Mouse (Mus musculus): ENCODE measurements around the gene Nlk. TPM values are rescaled to one million over a fixed set of nuclear protein-coding genes. Genes with fewer than 3 reads are reported as not detected.

The Nlk gene
- polyA plus RNA-seq, 1 experiment from 2014 or later = 34.4 TPM

DNA sequence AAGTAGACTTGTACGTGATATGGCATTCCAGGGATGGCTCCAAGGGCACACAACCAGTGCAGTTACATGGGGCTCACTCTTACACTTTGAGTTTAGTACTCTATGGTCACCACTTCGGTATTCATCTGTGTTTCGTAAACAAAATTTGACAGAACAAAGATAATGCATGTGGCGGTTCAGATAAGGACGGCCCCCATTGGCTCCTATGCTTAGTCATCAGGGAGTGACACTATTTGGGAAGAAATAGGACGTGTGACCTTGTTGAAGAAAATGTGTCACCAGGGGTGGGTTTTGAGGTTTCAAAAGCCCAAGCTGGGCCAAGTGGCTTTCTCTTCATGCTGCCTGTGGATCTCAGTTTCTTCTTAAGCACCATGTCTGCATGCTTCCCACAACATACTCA lies 35.4 kb upstream of the Nlk start:
- no peak overlapping the region for H3K4me2 ChIP-seq (replicated peaks; ENCODE audit: low read depth, low read length)
- no peak for ATAC-seq (ENCODE audit: low FRiP score)
- no peak overlapping the region for H3K9ac ChIP-seq (ENCODE audit: low read depth, low read length)
- no peaks in the 10 kb centered on the region for H3K27me3 ChIP-seq (ENCODE audit: control insufficient read depth, insufficient read depth, low read length)
- no peak overlapping the region for H3K27ac ChIP-seq (ENCODE audit: low read depth, low read length)
- no peak for DNase-seq (ENCODE audit: low spot score)
- H3K4me1 ChIP-seq (replicated peaks; ENCODE audit: control insufficient read depth, insufficient read depth, low read length) = no peaks in the 10 kb centered on the region
- no peak overlapping the region for H3K4me3 ChIP-seq (ENCODE audit: low read depth, low read length)
- no peaks in the 10 kb centered on the region for H3K36me3 ChIP-seq (ENCODE audit: control insufficient read depth, insufficient read depth, low read length)
- H3K9me3 ChIP-seq (ENCODE audit: control insufficient read depth, low read length) = no peaks in the 10 kb centered on the region
- 91% methylated on average over 6 of the region's 6 CpGs for WGBS

DNA sequence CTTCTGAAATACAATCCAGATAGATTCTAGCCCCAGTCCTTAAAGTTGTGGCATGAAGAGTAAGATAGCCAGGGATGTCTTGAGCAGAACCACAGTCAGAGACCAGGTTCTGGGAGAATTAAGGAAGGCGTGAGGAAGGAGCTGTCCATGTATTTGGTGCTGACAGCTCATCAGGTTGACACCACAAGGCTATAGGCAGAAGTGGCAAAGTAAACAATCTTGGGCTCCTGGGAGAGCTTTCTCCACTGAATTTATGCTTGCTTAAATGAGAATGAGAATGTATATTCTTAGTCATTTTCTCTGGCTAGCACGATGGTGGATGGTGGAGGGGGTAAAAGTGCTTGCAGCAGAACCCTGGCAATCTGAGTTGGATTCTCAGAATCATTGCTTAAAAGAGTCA lies 33.7 kb upstream of the Nlk start:
- no peak overlapping the region for H3K4me3 ChIP-seq (ENCODE audit: low read depth, low read length)
- no peaks in the 10 kb centered on the region for H3K27me3 ChIP-seq (ENCODE audit: control insufficient read depth, insufficient read depth, low read length)
- H3K36me3 ChIP-seq (ENCODE audit: control insufficient read depth, insufficient read depth, low read length) = no peaks in the 10 kb centered on the region
- H3K27ac ChIP-seq (ENCODE audit: low read depth, low read length) = no peak overlapping the region
- no peak overlapping the region for H3K4me2 ChIP-seq (replicated peaks; ENCODE audit: low read depth, low read length)
- H3K4me1 ChIP-seq (replicated peaks; ENCODE audit: control insufficient read depth, insufficient read depth, low read length) = no peaks in the 10 kb centered on the region
- ATAC-seq (ENCODE audit: low FRiP score) (no peak), DNase-seq (ENCODE audit: low spot score) (peak; percentile 15)
- WGBS = 29% methylated on average over 2 of the region's 2 CpGs
- H3K9ac ChIP-seq (ENCODE audit: low read depth, low read length) = no peak overlapping the region
- no peaks in the 10 kb centered on the region for H3K9me3 ChIP-seq (ENCODE audit: control insufficient read depth, low read length)

DNA sequence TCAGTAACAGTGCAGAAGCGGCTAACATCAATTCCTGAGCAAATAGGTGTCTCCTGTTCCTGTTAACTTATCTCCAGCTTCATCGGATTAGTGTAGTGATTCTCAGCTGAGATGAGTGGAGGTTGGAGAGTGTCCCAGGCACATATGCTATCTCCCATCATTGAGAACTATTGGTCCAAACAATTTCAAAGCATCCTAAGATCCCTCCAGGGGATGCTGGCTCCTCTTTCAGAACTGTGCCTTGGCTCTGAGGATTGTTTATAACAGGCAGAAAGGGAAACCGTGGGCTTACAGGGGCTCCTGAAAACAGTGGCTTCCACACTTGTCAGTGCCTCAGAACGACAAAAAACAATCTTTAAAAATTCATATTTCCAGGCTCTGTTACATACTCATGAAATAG lies 30.9 kb upstream of the Nlk start:
- Histone ChIP-seq H3K36me3 (ENCODE audit: control insufficient read depth, insufficient read depth, low read length) (no peaks in the 10 kb centered on the region), H3K4me3 (ENCODE audit: low read depth, low read length) (no peak overlapping the region), H3K9ac (ENCODE audit: low read depth, low read length) (no peak overlapping the region), H3K27me3 (ENCODE audit: control insufficient read depth, insufficient read depth, low read length) (no peaks in the 10 kb centered on the region), H3K27ac (ENCODE audit: low read depth, low read length) (no peak overlapping the region), H3K4me1 (replicated peaks; ENCODE audit: control insufficient read depth, insufficient read depth, low read length) (no peaks in the 10 kb centered on the region), H3K4me2 (replicated peaks; ENCODE audit: low read depth, low read length) (no peak overlapping the region), H3K9me3 (ENCODE audit: control insufficient read depth, low read length) (no peaks in the 10 kb centered on the region)
- DNase-seq (ENCODE audit: low spot score) = no peak
- WGBS = 78% methylated on average over 4 of the region's 4 CpGs
- no peak for ATAC-seq (ENCODE audit: low FRiP score)

DNA sequence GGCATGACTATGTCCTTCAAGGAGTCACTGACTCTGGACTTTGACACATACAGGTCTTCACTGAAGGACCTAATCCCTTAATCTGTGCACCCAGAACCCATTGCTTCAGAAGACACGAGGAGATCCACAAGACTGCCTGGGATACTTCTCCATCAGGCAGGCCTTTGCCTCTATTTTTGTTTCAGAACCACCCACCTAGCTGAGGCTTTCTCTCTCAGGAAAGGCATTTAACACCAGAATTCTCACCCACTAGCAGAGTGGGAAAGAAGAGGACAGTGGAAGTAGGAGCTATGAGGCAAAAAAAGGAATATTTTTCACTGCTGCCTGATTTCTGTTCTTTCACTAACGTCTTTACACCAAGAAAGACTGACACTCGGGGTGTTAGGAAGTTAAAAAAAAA lies 29.2 kb upstream of the Nlk start:
- Histone ChIP-seq H3K4me3 (ENCODE audit: low read depth, low read length) (no peak overlapping the region), H3K27ac (ENCODE audit: low read depth, low read length) (no peak overlapping the region), H3K4me1 (replicated peaks; ENCODE audit: control insufficient read depth, insufficient read depth, low read length) (no peaks in the 10 kb centered on the region), H3K36me3 (ENCODE audit: control insufficient read depth, insufficient read depth, low read length) (no peaks in the 10 kb centered on the region), H3K4me2 (replicated peaks; ENCODE audit: low read depth, low read length) (no peak overlapping the region), H3K9me3 (ENCODE audit: control insufficient read depth, low read length) (no peaks in the 10 kb centered on the region), H3K9ac (ENCODE audit: low read depth, low read length) (no peak overlapping the region), H3K27me3 (ENCODE audit: control insufficient read depth, insufficient read depth, low read length) (no peaks in the 10 kb centered on the region)
- 84% methylated on average over 3 of the region's 3 CpGs for WGBS
- no peak for ATAC-seq (ENCODE audit: low FRiP score)
- DNase-seq (ENCODE audit: low spot score) = no peak

DNA sequence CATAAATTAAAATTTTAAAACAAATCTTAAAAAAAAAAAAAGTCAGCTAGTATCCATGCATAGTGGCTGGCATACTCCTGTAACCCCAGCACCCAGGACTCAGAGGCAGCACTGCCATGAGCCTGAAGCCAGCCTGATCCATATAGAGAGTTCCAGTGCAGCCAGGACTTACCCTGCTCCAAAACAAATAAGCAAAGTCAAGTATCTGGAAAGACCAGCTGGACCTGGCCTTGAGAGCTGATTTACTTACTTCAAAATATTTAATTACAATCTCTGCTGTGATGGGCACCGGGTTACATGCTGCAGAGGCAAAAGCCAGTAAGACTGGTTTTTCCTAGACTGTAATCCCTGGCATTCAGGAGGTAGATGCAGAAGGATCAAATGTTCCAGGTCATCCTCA lies 27.6 kb upstream of the Nlk start:
- no peaks in the 10 kb centered on the region for H3K27me3 ChIP-seq (ENCODE audit: control insufficient read depth, insufficient read depth, low read length)
- WGBS = 76% methylated on average over 1 of the region's 1 CpGs
- H3K27ac ChIP-seq (ENCODE audit: low read depth, low read length) = no peak overlapping the region
- H3K4me3 ChIP-seq (ENCODE audit: low read depth, low read length) = no peak overlapping the region
- no peaks in the 10 kb centered on the region for H3K9me3 ChIP-seq (ENCODE audit: control insufficient read depth, low read length)
- DNase-seq (ENCODE audit: low spot score) (no peak), ATAC-seq (ENCODE audit: low FRiP score) (no peak)
- no peaks in the 10 kb centered on the region for H3K4me1 ChIP-seq (replicated peaks; ENCODE audit: control insufficient read depth, insufficient read depth, low read length)
- H3K36me3 ChIP-seq (ENCODE audit: control insufficient read depth, insufficient read depth, low read length) = no peaks in the 10 kb centered on the region
- H3K4me2 ChIP-seq (replicated peaks; ENCODE audit: low read depth, low read length) = no peak overlapping the region
- H3K9ac ChIP-seq (ENCODE audit: low read depth, low read length) = no peak overlapping the region

DNA sequence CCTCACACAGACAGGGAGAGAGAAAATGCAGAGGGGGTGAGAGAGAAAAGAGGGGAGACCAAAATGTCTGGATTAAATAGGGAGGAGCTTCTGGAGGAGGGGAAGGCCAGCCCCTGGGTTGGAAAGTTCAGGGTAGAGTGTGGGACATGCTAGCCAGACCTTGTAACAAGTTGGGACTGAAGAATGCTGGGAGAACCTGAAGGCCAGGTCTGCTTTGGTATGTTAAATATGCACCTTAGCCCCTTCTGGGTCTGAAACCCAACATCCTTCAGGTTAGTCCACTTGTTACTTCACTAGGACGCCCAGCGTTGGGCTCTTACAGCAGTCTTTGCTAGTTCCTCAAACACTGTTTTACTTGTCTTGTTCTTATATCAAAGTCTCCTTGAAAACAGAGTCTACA lies 24.2 kb upstream of the Nlk start:
- 74% methylated on average over 2 of the region's 2 CpGs for WGBS
- no peak for ATAC-seq (ENCODE audit: low FRiP score)

DNA sequence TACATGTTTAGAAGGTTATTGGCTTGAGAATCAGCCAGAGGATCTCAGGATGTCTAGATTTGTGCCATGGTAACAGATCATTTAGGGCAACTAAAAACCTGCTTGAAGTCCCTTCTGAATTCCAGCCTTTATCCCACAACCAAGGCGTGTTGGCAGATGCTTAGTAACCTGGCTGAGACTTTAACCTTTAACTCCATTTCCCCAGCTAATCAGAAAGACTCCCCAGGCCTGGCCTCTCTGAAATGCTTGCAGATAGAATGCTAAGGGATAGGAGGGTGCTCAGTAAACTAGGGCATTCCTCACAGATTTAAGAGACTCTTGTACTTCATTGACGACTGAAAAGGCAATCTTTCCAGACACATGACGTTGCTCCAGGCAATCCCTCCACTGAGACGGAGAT lies 20.5 kb upstream of the Nlk start:
- H3K27ac ChIP-seq (ENCODE audit: low read depth, low read length) = no peak overlapping the region
- no peaks in the 10 kb centered on the region for H3K27me3 ChIP-seq (ENCODE audit: control insufficient read depth, insufficient read depth, low read length)
- H3K4me1 ChIP-seq (replicated peaks; ENCODE audit: control insufficient read depth, insufficient read depth, low read length) = no peaks in the 10 kb centered on the region
- DNase-seq (ENCODE audit: low spot score) (no peak), ATAC-seq (ENCODE audit: low FRiP score) (no peak)
- H3K4me2 ChIP-seq (replicated peaks; ENCODE audit: low read depth, low read length) = no peak overlapping the region
- no peak overlapping the region for H3K4me3 ChIP-seq (ENCODE audit: low read depth, low read length)
- no peak overlapping the region for H3K9ac ChIP-seq (ENCODE audit: low read depth, low read length)
- H3K9me3 ChIP-seq (ENCODE audit: control insufficient read depth, low read length) = no peaks in the 10 kb centered on the region
- 80% methylated on average over 4 of the region's 4 CpGs for WGBS
- no peaks in the 10 kb centered on the region for H3K36me3 ChIP-seq (ENCODE audit: control insufficient read depth, insufficient read depth, low read length)

More for the DNA sequence above, 24.2 kb upstream of the Nlk start:
- no peak overlapping the region for H3K4me3 ChIP-seq (ENCODE audit: low read depth, low read length)
- no peak overlapping the region for H3K9ac ChIP-seq (ENCODE audit: low read depth, low read length)
- no peak overlapping the region for H3K4me2 ChIP-seq (replicated peaks; ENCODE audit: low read depth, low read length)
- no peaks in the 10 kb centered on the region for H3K9me3 ChIP-seq (ENCODE audit: control insufficient read depth, low read length)
- no peak for DNase-seq (ENCODE audit: low spot score)
- no peaks in the 10 kb centered on the region for H3K36me3 ChIP-seq (ENCODE audit: control insufficient read depth, insufficient read depth, low read length)
- no peaks in the 10 kb centered on the region for H3K27me3 ChIP-seq (ENCODE audit: control insufficient read depth, insufficient read depth, low read length)
- no peak overlapping the region for H3K27ac ChIP-seq (ENCODE audit: low read depth, low read length)
- no peaks in the 10 kb centered on the region for H3K4me1 ChIP-seq (replicated peaks; ENCODE audit: control insufficient read depth, insufficient read depth, low read length)

DNA sequence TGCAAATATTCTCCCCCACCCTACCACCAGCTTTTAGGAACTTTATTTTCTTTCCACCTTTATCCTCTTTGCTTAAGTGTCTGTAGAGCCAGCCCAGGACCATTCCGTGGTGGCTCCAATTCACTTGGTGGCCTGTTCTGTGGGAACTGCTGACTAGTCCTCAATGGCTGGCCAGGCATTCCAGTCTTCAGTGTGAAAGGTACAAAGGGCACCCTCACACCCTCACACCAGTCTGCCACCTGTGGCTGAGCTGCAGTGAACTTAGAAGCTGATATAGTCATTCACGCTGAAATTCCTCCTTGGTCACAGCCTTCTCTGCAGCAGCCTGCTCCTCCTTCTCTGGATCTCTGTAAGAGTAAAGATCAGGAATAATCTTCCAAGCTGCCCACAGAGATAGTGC lies 11.5 kb upstream of the Nlk start:
- no peaks in the 10 kb centered on the region for H3K4me1 ChIP-seq (replicated peaks; ENCODE audit: control insufficient read depth, insufficient read depth, low read length)
- DNase-seq (ENCODE audit: low spot score) (no peak), ATAC-seq (ENCODE audit: low FRiP score) (no peak)
- H3K9ac ChIP-seq (ENCODE audit: low read depth, low read length) = no peak overlapping the region
- no peaks in the 10 kb centered on the region for H3K27me3 ChIP-seq (ENCODE audit: control insufficient read depth, insufficient read depth, low read length)
- no peak overlapping the region for H3K4me3 ChIP-seq (ENCODE audit: low read depth, low read length)
- H3K36me3 ChIP-seq (ENCODE audit: control insufficient read depth, insufficient read depth, low read length) = no peaks in the 10 kb centered on the region
- 82% methylated on average over 2 of the region's 2 CpGs for WGBS
- no peaks in the 10 kb centered on the region for H3K9me3 ChIP-seq (ENCODE audit: control insufficient read depth, low read length)
- no peak overlapping the region for H3K27ac ChIP-seq (ENCODE audit: low read depth, low read length)
- H3K4me2 ChIP-seq (replicated peaks; ENCODE audit: low read depth, low read length) = no peak overlapping the region

DNA sequence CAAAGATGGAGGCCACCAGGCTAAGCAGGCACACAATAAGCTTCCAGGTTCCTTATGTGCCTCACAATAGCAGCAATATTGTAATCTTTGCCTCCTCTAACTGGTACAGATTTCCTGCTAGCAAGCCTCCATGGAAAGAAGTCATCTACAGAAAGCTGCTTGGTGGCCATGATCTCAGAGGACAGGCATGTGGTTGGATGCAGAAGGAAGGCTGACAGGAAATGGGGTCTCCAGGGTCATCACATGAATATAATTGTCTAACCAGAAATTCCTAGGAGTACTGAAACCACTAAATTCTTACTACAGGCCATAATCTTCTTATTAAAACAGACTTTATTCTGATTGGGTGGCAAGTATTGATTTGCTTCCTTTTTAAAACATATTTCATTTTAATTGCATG lies 8.9 kb upstream of the Nlk start:
- H3K9ac ChIP-seq (ENCODE audit: low read depth, low read length) = no peak overlapping the region
- ATAC-seq (ENCODE audit: low FRiP score) (no peak), DNase-seq (ENCODE audit: low spot score) (no peak)
- no peak overlapping the region for H3K4me2 ChIP-seq (replicated peaks; ENCODE audit: low read depth, low read length)
- no peaks in the 10 kb centered on the region for H3K27me3 ChIP-seq (ENCODE audit: control insufficient read depth, insufficient read depth, low read length)
- no peak overlapping the region for H3K27ac ChIP-seq (ENCODE audit: low read depth, low read length)
- no peak overlapping the region for H3K4me3 ChIP-seq (ENCODE audit: low read depth, low read length)
- no peaks in the 10 kb centered on the region for H3K36me3 ChIP-seq (ENCODE audit: control insufficient read depth, insufficient read depth, low read length)
- no peaks in the 10 kb centered on the region for H3K4me1 ChIP-seq (replicated peaks; ENCODE audit: control insufficient read depth, insufficient read depth, low read length)
- H3K9me3 ChIP-seq (ENCODE audit: control insufficient read depth, low read length) = no peaks in the 10 kb centered on the region
